Mouse (Mus musculus): ENCODE data around the gene Frmd4a.
"Not testable (repeated sequence)": the region's sequence is repeated elsewhere in the genome, so short reads cannot be mapped to it uniquely, and the experiment has no call there.

Gene Frmd4a

GRCm38 (mm10) chr2:4557466-4557865 lies 539.9 kb downstream of the Frmd4a start:
- DNase-seq (ENCODE audit: low spot score) = no peak

- DNase-seq (ENCODE audit: low spot score) = no peak
These were observed 541.2 kb downstream of the Frmd4a start for GRCm38 (mm10) chr2:4558651-4559203.

GRCm38 (mm10) chr2:4559211-4559882 lies 541.8 kb downstream of the Frmd4a start:
- DNase-seq (ENCODE audit: low spot score) = peak; percentile 53

- DNase-seq (ENCODE audit: low spot score) = no peak
These were observed 542.3 kb downstream of the Frmd4a start for GRCm38 (mm10) chr2:4559883-4560247.

GRCm38 (mm10) chr2:4560516-4560915 lies 543.0 kb downstream of the Frmd4a start:
- not testable (repeated sequence) for DNase-seq (ENCODE audit: low spot score)

- no peak for DNase-seq (ENCODE audit: low spot score)
These were observed 543.7 kb downstream of the Frmd4a start for GRCm38 (mm10) chr2:4561196-4561595.

- DNase-seq (ENCODE audit: low spot score) = no peak
These were observed 544.9 kb downstream of the Frmd4a start for GRCm38 (mm10) chr2:4562373-4562772.

- no peak for DNase-seq (ENCODE audit: low spot score)
These were observed 545.3 kb downstream of the Frmd4a start for GRCm38 (mm10) chr2:4562826-4563225.

GRCm38 (mm10) chr2:4563322-4563721 lies 545.8 kb downstream of the Frmd4a start:
- DNase-seq (ENCODE audit: low spot score) = no peak

- no peak for DNase-seq (ENCODE audit: low spot score)
These were observed 548.9 kb downstream of the Frmd4a start for GRCm38 (mm10) chr2:4566260-4566955.

GRCm38 (mm10) chr2:4566956-4567680 lies 549.6 kb downstream of the Frmd4a start:
- no peak for DNase-seq (ENCODE audit: low spot score)

- no peak for DNase-seq (ENCODE audit: low spot score)
These were observed 551.5 kb downstream of the Frmd4a start for GRCm38 (mm10) chr2:4568967-4569366.

- DNase-seq (ENCODE audit: low spot score) = no peak
These were observed 552.8 kb downstream of the Frmd4a start for GRCm38 (mm10) chr2:4570186-4570861.

- DNase-seq (ENCODE audit: low spot score) = no peak
These were observed 555.2 kb downstream of the Frmd4a start for GRCm38 (mm10) chr2:4572498-4573263.

- DNase-seq (ENCODE audit: low spot score) = no peak
These were observed 555.9 kb downstream of the Frmd4a start for GRCm38 (mm10) chr2:4573386-4573785.

GRCm38 (mm10) chr2:4574251-4574650 lies 556.7 kb downstream of the Frmd4a start:
- no peak for DNase-seq (ENCODE audit: low spot score)

GRCm38 (mm10) chr2:4575163-4575562 lies 557.6 kb downstream of the Frmd4a start:
- DNase-seq (ENCODE audit: low spot score) = no peak

GRCm38 (mm10) chr2:4575975-4576374 lies 558.5 kb downstream of the Frmd4a start:
- DNase-seq (ENCODE audit: low spot score) = no peak

GRCm38 (mm10) chr2:4578291-4578690 lies 560.8 kb downstream of the Frmd4a start:
- DNase-seq (ENCODE audit: low spot score) = no peak

GRCm38 (mm10) chr2:4579357-4580068 lies 562.0 kb downstream of the Frmd4a start:
- DNase-seq (ENCODE audit: low spot score) = no peak

GRCm38 (mm10) chr2:4580666-4581065 lies 563.1 kb downstream of the Frmd4a start:
- DNase-seq (ENCODE audit: low spot score) = no peak
